Mouse (Mus musculus) hindbrain, embryonic 15.5 days (tissue): ENCODE data around the gene Plxna2. TPM values are rescaled to one million over a fixed set of nuclear protein-coding genes. Genes with fewer than 3 reads are reported as not detected.

Experiments used
- ATAC-seq: fragments of 200-750 bp; cut with Nextera tagmentation; 2 replicates; pipeline ENCODE4 v1.8.0; 2017; ENCODE audit warnings: low read depth, moderate number of reproducible peaks, moderate TSS enrichment; ENCODE audit not compliant: low FRiP score
- H3K27ac ChIP-seq: fragments of 300-500 bp; sonication (generic); replicated peaks from 2 replicates; pipeline ENCODE4 v1.5.1; 2015; ENCODE audit warnings: mild to moderate bottlenecking, inconsistent platforms
- H3K27me3 ChIP-seq: fragments of 300-500 bp; sonication (generic); 2 replicates; pipeline ENCODE4 v1.6.1; 2015; ENCODE audit warnings: control low read depth, inconsistent platforms
- H3K36me3 ChIP-seq: fragments of 300-500 bp; sonication (generic); 2 replicates; pipeline ENCODE4 v1.6.1; 2015; ENCODE audit warnings: control low read depth, inconsistent platforms
- H3K4me1 ChIP-seq: fragments of 300-500 bp; sonication (generic); replicated peaks from 2 replicates; pipeline ENCODE4 v1.6.1; 2015; ENCODE audit warnings: control low read depth, inconsistent platforms
- H3K4me2 ChIP-seq: fragments of 300-500 bp; sonication (generic); 2 replicates; pipeline ENCODE4 v1.6.1; 2015; ENCODE audit warnings: moderate library complexity, mild to moderate bottlenecking, inconsistent platforms
- H3K4me3 ChIP-seq: fragments of 300-500 bp; sonication (generic); 2 replicates; pipeline ENCODE4 v1.5.1; 2015; ENCODE audit warnings: mild to moderate bottlenecking, inconsistent platforms
- H3K9ac ChIP-seq: fragments of 300-500 bp; sonication (generic); 2 replicates; pipeline ENCODE4 v1.6.1; 2015; ENCODE audit warnings: inconsistent platforms
- H3K9me3 ChIP-seq: fragments of 300-500 bp; sonication (generic); 2 replicates; pipeline ENCODE4 v1.6.1; 2016; ENCODE audit warnings: control low read depth, inconsistent platforms
- WGBS: fragments of 180-500 bp; shearing (Covaris S2); methylation state at CpG from one replicate; pipeline ENCODE4 v1.1.7; 2015; 5-methylcytosine and 5-hydroxymethylcytosine counted together
- polyA plus RNA-seq: library from polyadenylated mRNA; unstranded; fragments of >200 nt; fragmentation: Nextera tagmentation; extraction: Ambion mirVana; gene quantifications from 2 replicates; pipeline ENCODE4 v1.2.1, GENCODE M21; 2015

Plxna2 gene
- polyA plus RNA-seq, 1 experiment from 2014 or later, result 32.8 TPM

DNA sequence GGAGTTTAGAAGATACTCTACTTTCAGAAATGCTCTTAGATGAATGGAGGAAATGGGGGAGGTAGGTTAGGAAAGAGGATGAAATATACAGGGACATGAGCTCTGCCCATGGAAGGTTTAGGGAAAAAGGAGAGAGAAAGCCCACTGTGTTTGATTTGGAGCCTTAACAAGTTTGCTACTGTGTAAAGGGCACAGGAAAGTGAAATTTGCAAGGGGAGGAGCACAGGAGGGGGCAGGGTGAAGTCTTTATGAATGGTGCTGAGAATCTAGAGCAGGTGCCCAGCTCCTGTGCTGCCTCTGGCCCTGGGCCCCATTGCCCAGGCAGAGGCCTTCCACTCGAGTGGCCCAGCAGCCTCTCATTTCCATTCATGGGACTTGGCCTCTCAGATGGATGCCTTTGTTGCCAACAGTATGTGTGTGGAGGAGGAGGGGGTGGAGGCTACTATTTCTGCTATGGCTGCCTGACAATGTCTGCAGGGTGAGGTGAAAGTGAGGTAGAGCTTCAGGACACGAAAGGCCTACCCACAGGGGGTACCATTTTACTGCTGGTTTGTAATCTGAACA lies 4.7 kb upstream of the Plxna2 start:
- 0 out of 2 replicates have a peak overlapping the region, but pooled peaks have one; percentile 10 for H3K27ac ChIP-seq
- no peak overlapping the region for H3K4me3 ChIP-seq
- H3K27me3 ChIP-seq, result no peaks in the 10 kb centered on the region
- no peak overlapping the region for H3K4me2 ChIP-seq
- H3K9me3 ChIP-seq, result no peaks in the 10 kb centered on the region
- WGBS, result 25% methylated on average over 2 of the region's 2 CpGs
- H3K9ac ChIP-seq, result no peak overlapping the region
- H3K4me1 ChIP-seq, result peaks cover 10% of the 10 kb centered on the region; the same call in 1 of the 2 replicates
- no peaks in the 10 kb centered on the region for H3K36me3 ChIP-seq
- ATAC-seq, result peak; percentile 83; the same call in 1 of the 2 replicates

- no peaks in the 10 kb centered on the region for H3K9me3 ChIP-seq
- H3K36me3 ChIP-seq, result no peaks in the 10 kb centered on the region
- no peak overlapping the region for H3K9ac ChIP-seq
- peaks cover 15% of the 10 kb centered on the region for H3K4me1 ChIP-seq
- peak; percentile 45; the same call in 1 of the 2 replicates for ATAC-seq
- peak overlapping the region; percentile 10; the same call in 1 of the 2 replicates for H3K27ac ChIP-seq
- no peak overlapping the region for H3K4me2 ChIP-seq
- H3K27me3 ChIP-seq, result no peaks in the 10 kb centered on the region
- whole genome bisulfite sequencing, result 62% methylated on average over 5 of the region's 5 CpGs
- H3K4me3 ChIP-seq, result no peak overlapping the region
Measured at GRCm38 (mm10) chr1:194613923-194614830, 3.8 kb upstream of the Plxna2 start.

DNA sequence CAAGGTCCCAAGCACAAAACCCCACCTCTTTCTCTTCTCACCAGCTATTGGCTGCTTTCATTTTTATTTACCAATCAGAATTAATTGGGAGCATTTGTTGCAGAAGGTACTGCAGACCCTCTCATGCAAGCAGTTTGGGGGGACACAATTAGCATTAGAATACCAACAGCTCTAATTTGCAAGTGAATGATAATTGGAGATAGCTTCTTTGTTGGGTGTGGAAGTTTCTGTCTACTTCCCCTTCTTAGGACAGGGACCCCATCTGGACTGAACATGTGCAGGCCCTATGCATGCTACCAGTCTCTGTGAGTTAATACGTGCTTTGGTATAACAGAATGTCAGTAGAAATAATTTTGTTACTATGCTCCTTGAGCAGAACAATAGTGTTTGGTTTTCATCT lies 1.9 kb upstream of the Plxna2 start:
- ATAC-seq, result no peak
- 44% methylated on average over 1 of the region's 1 CpGs for WGBS
- H3K9ac ChIP-seq, result no peak overlapping the region
- H3K4me2 ChIP-seq, result no peak overlapping the region
- peaks cover 24% of the 10 kb centered on the region for H3K4me1 ChIP-seq
- no peaks in the 10 kb centered on the region for H3K36me3 ChIP-seq
- H3K9me3 ChIP-seq, result no peaks in the 10 kb centered on the region
- no peaks in the 10 kb centered on the region for H3K27me3 ChIP-seq
- H3K4me3 ChIP-seq, result no peak overlapping the region
- no peak overlapping the region for H3K27ac ChIP-seq

GRCm38 (mm10) chr1:194618841-194619311 lies 858 bp downstream of the Plxna2 start:
- Histone ChIP-seq H3K4me2 (peak overlapping the region; percentile 76), H3K27ac (peak overlapping the region; percentile 94), H3K9me3 (no peaks in the 10 kb centered on the region), H3K4me3 (peak overlapping the region; percentile 99), H3K4me1 (peaks cover 45% of the 10 kb centered on the region), H3K36me3 (no peaks in the 10 kb centered on the region), H3K27me3 (no peaks in the 10 kb centered on the region), H3K9ac (peak overlapping the region; percentile 91)
- WGBS, result 2% methylated on average over 19 of the region's 19 CpGs
- 0 out of 2 replicates have a peak, but pooled peaks have one; percentile 46 for ATAC-seq

- no peaks in the 10 kb centered on the region for H3K9me3 ChIP-seq
- ATAC-seq, result peak; percentile 95
- under 1% methylated on average over 58 of the region's 62 CpGs for WGBS
- H3K36me3 ChIP-seq, result no peaks in the 10 kb centered on the region
- peak overlapping the region; percentile 76 for H3K4me2 ChIP-seq
- H3K4me3 ChIP-seq, result peak overlapping the region; percentile 99
- H3K27me3 ChIP-seq, result no peaks in the 10 kb centered on the region
- H3K4me1 ChIP-seq, result peaks cover 48% of the 10 kb centered on the region
- peak overlapping the region; percentile 94 for H3K27ac ChIP-seq
- H3K9ac ChIP-seq, result peak overlapping the region; percentile 91
Measured at GRCm38 (mm10) chr1:194619353-194620244, 1.6 kb downstream of the Plxna2 start.

GRCm38 (mm10) chr1:194620245-194620991 lies 2.4 kb downstream of the Plxna2 start:
- peak overlapping the region; percentile 94 for H3K27ac ChIP-seq

GRCm38 (mm10) chr1:194622174-194622573 lies 4.2 kb downstream of the Plxna2 start:
- H3K4me3 ChIP-seq, result peak overlapping the region; percentile 99
- peak overlapping the region; percentile 91 for H3K9ac ChIP-seq
- no peaks in the 10 kb centered on the region for H3K27me3 ChIP-seq
- H3K27ac ChIP-seq, result peak overlapping the region; percentile 94
- peaks cover 72% of the 10 kb centered on the region for H3K4me1 ChIP-seq
- H3K4me2 ChIP-seq, result peak overlapping the region; percentile 76
- 16% methylated on average over 3 of the region's 3 CpGs for WGBS
- no peaks in the 10 kb centered on the region for H3K9me3 ChIP-seq
- ATAC-seq, result no peak
- no peaks in the 10 kb centered on the region for H3K36me3 ChIP-seq

More at GRCm38 (mm10) chr1:194620245-194620991, 2.4 kb downstream of the Plxna2 start:
- no peaks in the 10 kb centered on the region for H3K36me3 ChIP-seq
- H3K4me2 ChIP-seq, result peak overlapping the region; percentile 76
- peaks cover 57% of the 10 kb centered on the region for H3K4me1 ChIP-seq
- WGBS, result under 1% methylated on average over 56 of the region's 56 CpGs
- H3K9ac ChIP-seq, result peak overlapping the region; percentile 91
- H3K27me3 ChIP-seq, result no peaks in the 10 kb centered on the region
- ATAC-seq, result peak; percentile 23
- peak overlapping the region; percentile 99 for H3K4me3 ChIP-seq
- no peaks in the 10 kb centered on the region for H3K9me3 ChIP-seq

- Histone ChIP-seq H3K27ac (peak overlapping the region; percentile 94), H3K4me1 (peaks cover 77% of the 10 kb centered on the region), H3K27me3 (no peaks in the 10 kb centered on the region), H3K9me3 (no peaks in the 10 kb centered on the region), H3K4me2 (peak overlapping the region; percentile 76), H3K9ac (peak overlapping the region; percentile 91), H3K4me3 (peak overlapping the region; percentile 99), H3K36me3 (no peaks in the 10 kb centered on the region)
- no peak for ATAC-seq
- 8% methylated on average over 2 of the region's 2 CpGs for WGBS
Measured at GRCm38 (mm10) chr1:194622677-194623076, 4.7 kb downstream of the Plxna2 start.

- Histone ChIP-seq H3K9me3 (no peaks in the 10 kb centered on the region), H3K4me1 (peaks cover 87% of the 10 kb centered on the region), H3K27me3 (no peaks in the 10 kb centered on the region), H3K4me3 (peak overlapping the region; percentile 99), H3K36me3 (no peaks in the 10 kb centered on the region), H3K4me2 (peak overlapping the region; percentile 76), H3K27ac (no peak overlapping the region), H3K9ac (peak overlapping the region; percentile 20)
- ATAC-seq, result no peak
- 58% methylated on average over 3 of the region's 3 CpGs for WGBS
Measured at GRCm38 (mm10) chr1:194623641-194624040, 5.6 kb downstream of the Plxna2 start.

DNA sequence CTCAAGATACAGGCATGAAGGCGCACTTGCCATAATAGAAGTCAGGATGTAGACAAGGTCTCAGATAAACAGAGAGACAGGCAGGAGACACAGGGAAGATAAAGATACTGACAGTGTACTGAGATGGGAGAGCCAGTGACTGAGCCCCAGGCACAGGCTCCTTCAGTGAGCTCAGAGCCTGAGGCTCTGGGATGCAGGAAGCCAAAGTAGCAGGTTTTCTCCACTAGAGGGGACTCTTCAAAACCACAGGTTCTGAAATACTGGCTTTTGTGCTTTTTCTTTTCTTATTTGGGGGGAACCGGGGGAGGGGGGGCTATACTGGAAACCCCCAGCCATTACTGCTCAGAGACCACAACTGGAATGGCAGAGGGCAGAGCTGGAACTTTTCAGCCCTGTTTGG lies 6.4 kb downstream of the Plxna2 start:
- Histone ChIP-seq H3K4me1 (peaks cover 88% of the 10 kb centered on the region), H3K27me3 (no peaks in the 10 kb centered on the region), H3K9ac (peak overlapping the region; percentile 20), H3K27ac (peak overlapping the region; percentile 28; the same call in 1 of the 2 replicates), H3K36me3 (no peaks in the 10 kb centered on the region), H3K4me2 (peak overlapping the region; percentile 76), H3K9me3 (no peaks in the 10 kb centered on the region), H3K4me3 (peak overlapping the region; percentile 99)
- ATAC-seq, result no peak
- 43% methylated on average over 2 of the region's 2 CpGs for WGBS

- Histone ChIP-seq H3K4me1 (peaks cover 94% of the 10 kb centered on the region), H3K9me3 (no peaks in the 10 kb centered on the region), H3K4me3 (peak overlapping the region; percentile 99), H3K36me3 (no peaks in the 10 kb centered on the region), H3K27ac (peak overlapping the region; percentile 28; the same call in 1 of the 2 replicates), H3K9ac (peak overlapping the region; percentile 20), H3K4me2 (peak overlapping the region; percentile 76), H3K27me3 (no peaks in the 10 kb centered on the region)
- 16% methylated on average over 4 of the region's 4 CpGs for WGBS
- ATAC-seq, result no peak
Measured at GRCm38 (mm10) chr1:194624973-194625372, 7.0 kb downstream of the Plxna2 start.
